Comparison of ENCODE assay signal across 13 mouse cellular contexts in genomic region chr12:52854236-52854679, GRCm38 (mm10).
DNase-seq lines count a peak whose midpoint lies in the region; ATAC-seq and TF ChIP-seq lines count a peak whose summit lies in the region.
"Had no signal": no experiment of that assay in that cellular context is flagged by ENCODE, and none has a peak within 500 bp of the region (broad histone marks: within the 10 kb centered on the region; RNA-seq: fewer than 3 reads in every experiment).

No protein-coding gene starts in this region.

- peak overlapping the region; percentile 23; the same call in 1 of the 2 replicates for H3K27ac ChIP-seq in limb, embryonic 12.5 days
- no peak overlapping the region for H3K27ac ChIP-seq in limb, embryonic 10.5 days
- H3K27ac ChIP-seq in heart, embryonic 11.5 days (ENCODE audit: low read depth, low read length) = peak overlapping the region; percentile 95
- H3K27ac ChIP-seq: kidney, embryonic 15.5 days; limb, embryonic 15.5 days had no signal

- peaks cover 40% of the 10 kb centered on the region for H3K79me2 ChIP-seq in myocyte (ENCODE audit: control insufficient read depth, insufficient read depth)

- no peaks in the 10 kb centered on the region for H3K36me3 ChIP-seq in limb, embryonic 12.5 days
- no peaks in the 10 kb centered on the region for H3K36me3 ChIP-seq in limb, embryonic 10.5 days
- no peaks in the 10 kb centered on the region for H3K36me3 ChIP-seq in heart, embryonic 11.5 days (ENCODE audit: control insufficient read depth, insufficient read depth, low read length)
- no peaks in the 10 kb centered on the region for H3K36me3 ChIP-seq in myocyte (ENCODE audit: control insufficient read depth, insufficient read depth)
- H3K36me3 ChIP-seq: kidney, embryonic 15.5 days; limb, embryonic 15.5 days had no signal

- no peak for ATAC-seq in limb, embryonic 12.5 days (ENCODE audit: insufficient number of reproducible peaks, insufficient read depth, low FRiP score, low TSS enrichment, low read depth)
- no peak; the same call in 1 of the 2 replicates for ATAC-seq in heart, embryonic 11.5 days (replicated peaks; ENCODE audit: insufficient number of reproducible peaks, low FRiP score, low TSS enrichment)

- WGBS in limb, embryonic 12.5 days = 73% methylated on average over 7 of the region's 7 CpGs
- WGBS in limb, embryonic 10.5 days = 87% methylated on average over 7 of the region's 7 CpGs
- WGBS in heart, embryonic 11.5 days (ENCODE audit: insufficient replicate concordance) = 40% methylated on average over 7 of the region's 7 CpGs

- no peak overlapping the region for H3K9ac ChIP-seq in limb, embryonic 12.5 days (replicated peaks)
- H3K9ac ChIP-seq in heart, embryonic 11.5 days (ENCODE audit: low read depth, low read length) = peak overlapping the region; percentile 56
- H3K9ac ChIP-seq: kidney, embryonic 15.5 days; limb, embryonic 15.5 days had no signal

- DNase-seq in limb, embryonic 10.5 days (ENCODE audit: low spot score) = no peak
- DNase-seq in fibroblast of lung, adult 2 months (ENCODE audit: low read depth) = peak; percentile 40
- no peak for DNase-seq in kidney, postnatal 36 days
- DNase-seq in MN1 (ENCODE audit: low spot score) = no peak
- no peak for DNase-seq in right cerebral cortex, postnatal 25 days
- DNase-seq: adrenal gland, adult 2 months; thymus, adult 18-20 months had no signal

- no peaks in the 10 kb centered on the region for H3K4me1 ChIP-seq in limb, embryonic 12.5 days (replicated peaks)
- H3K4me1 ChIP-seq in limb, embryonic 10.5 days = no peaks in the 10 kb centered on the region
- peaks cover 18% of the 10 kb centered on the region; the same call in 1 of the 2 replicates for H3K4me1 ChIP-seq in heart, embryonic 11.5 days (ENCODE audit: control insufficient read depth, insufficient read depth, low read length)
- H3K4me1 ChIP-seq: limb, embryonic 15.5 days had no signal

- no peak overlapping the region for H3ac ChIP-seq in myocyte (ENCODE audit: control insufficient read depth, insufficient read length)

- H3K4me2 ChIP-seq in limb, embryonic 12.5 days = no peak overlapping the region
- H3K4me2 ChIP-seq in heart, embryonic 11.5 days = peak overlapping the region; percentile 63
- peak overlapping the region; percentile 83 for H3K4me2 ChIP-seq in myocyte (ENCODE audit: low read depth)
- H3K4me2 ChIP-seq: kidney, embryonic 15.5 days; limb, embryonic 15.5 days; midbrain, embryonic 11.5 days had no signal

- H3K9me3 ChIP-seq in limb, embryonic 12.5 days = no peaks in the 10 kb centered on the region
- H3K9me3 ChIP-seq in limb, embryonic 10.5 days (replicated peaks) = no peaks in the 10 kb centered on the region
- no peaks in the 10 kb centered on the region for H3K9me3 ChIP-seq in heart, embryonic 11.5 days (replicated peaks; ENCODE audit: control insufficient read depth, low read length)
- H3K9me3 ChIP-seq: kidney, embryonic 15.5 days; limb, embryonic 15.5 days had no signal

- H3K27me3 ChIP-seq in limb, embryonic 12.5 days = no peaks in the 10 kb centered on the region
- H3K27me3 ChIP-seq in limb, embryonic 10.5 days (ENCODE audit: low read depth, poor library complexity, severe bottlenecking) = no peaks in the 10 kb centered on the region
- no peaks in the 10 kb centered on the region for H3K27me3 ChIP-seq in heart, embryonic 11.5 days (ENCODE audit: control insufficient read depth, insufficient read depth, low read length)
- H3K27me3 ChIP-seq in myocyte (ENCODE audit: control insufficient read depth, insufficient read depth, insufficient read length) = no peaks in the 10 kb centered on the region
- H3K27me3 ChIP-seq: kidney, embryonic 15.5 days; limb, embryonic 15.5 days had no signal

- TF ChIP-seq POLR2A in myocyte (IDR thresholded peaks at IDR 0.05; ENCODE audit: insufficient read length, low read depth) = no peak

- H3K4me3 ChIP-seq in limb, embryonic 12.5 days (replicated peaks) = no peak overlapping the region
- no peak overlapping the region for H3K4me3 ChIP-seq in limb, embryonic 10.5 days
- peak overlapping the region; percentile 38; the same call in 1 of the 2 replicates for H3K4me3 ChIP-seq in heart, embryonic 11.5 days (ENCODE audit: low read depth, low read length)
- H3K4me3 ChIP-seq in myocyte = peak overlapping the region; percentile 31
- H3K4me3 ChIP-seq: kidney, embryonic 15.5 days; limb, embryonic 15.5 days had no signal

TF ChIP-seq in myocyte, 11 proteins besides CTCF, POLR2A, EP300 and RAD21:
- TF ChIP-seq POLR2AphosphoS2 (IDR thresholded peaks at IDR 0.05; ENCODE audit: insufficient read length, low read depth) = no peak
- peak in 1 of 3 experiments; percentile 38 for TF ChIP-seq MYOG (IDR thresholded peaks at IDR 0.05; ENCODE audit: control insufficient read depth in 1 of 3, insufficient read depth in 1 of 3, insufficient read length in 2 of 3, low read depth in 2 of 3)
- no peak for TF ChIP-seq USF1 (IDR thresholded peaks at IDR 0.05; ENCODE audit: low read depth)
- TF ChIP-seq MYOD1 (IDR thresholded peaks at IDR 0.05; ENCODE audit: control insufficient read depth in 1 of 3, insufficient read length in 2 of 3, low read depth in 2 of 3) = peak; percentile 81 to 90 (median 86)
- TF ChIP-seq SRF (IDR thresholded peaks at IDR 0.05; ENCODE audit: control insufficient read depth, insufficient read length, low read depth) = no peak

Comparison
In these comparisons a context has a peak if more than half of its experiments do, and no peak if none do; other contexts are left out.
1. H3K4me3 ChIP-seq: peak in heart, embryonic 11.5 days (single experiment) and myocyte (single experiment); none in limb, embryonic 12.5 days (single experiment) and limb, embryonic 10.5 days (single experiment).